Mouse (Mus musculus) ES-Bruce4 (cell line): Measurements from ENCODE around the gene Zdhhc8. TPM values are rescaled to one million over a fixed set of nuclear protein-coding genes. Genes with fewer than 3 reads are reported as not detected.
"Not testable (repeated sequence)": the region's sequence is repeated elsewhere in the genome, so short reads cannot be mapped to it uniquely, and the experiment has no call there.

Experiments used
- H3K27ac ChIP-seq: 2 replicates; pipeline ENCODE4 v1.5.1; 2012; ENCODE audit warnings: low read length, inconsistent platforms; ENCODE audit not compliant: insufficient read depth
- H3K27me3 ChIP-seq: 2 replicates; pipeline ENCODE4 v1.6.1; 2012; ENCODE audit warnings: mild to moderate bottlenecking, low read length, inconsistent platforms; ENCODE audit not compliant: control insufficient read depth, poor library complexity, insufficient read depth, severe bottlenecking
- H3K36me3 ChIP-seq: 2 replicates; pipeline ENCODE4 v1.6.1; 2012; ENCODE audit warnings: inconsistent platforms, mild to moderate bottlenecking, low read length, moderate library complexity; ENCODE audit not compliant: control insufficient read depth, poor library complexity, insufficient read depth, severe bottlenecking
- H3K4me1 ChIP-seq: one replicate; pipeline ENCODE4 v1.8.1; 2011; ENCODE audit warnings: low read length; ENCODE audit not compliant: control insufficient read depth, insufficient read depth
- H3K4me3 ChIP-seq: 2 replicates; pipeline ENCODE4 v1.5.1; 2011; ENCODE audit warnings: low read depth, mild to moderate bottlenecking, low read length
- H3K9ac ChIP-seq: 2 replicates; pipeline ENCODE4 v1.6.1; 2012; ENCODE audit warnings: low read depth, mild to moderate bottlenecking, inconsistent platforms; ENCODE audit not compliant: poor library complexity, severe bottlenecking
- H3K9me3 ChIP-seq: replicated peaks from 2 replicates; pipeline ENCODE4 v1.6.1; 2012; ENCODE audit warnings: mild to moderate bottlenecking, low read length, inconsistent platforms; ENCODE audit not compliant: control insufficient read depth, poor library complexity, insufficient read depth, severe bottlenecking
- CTCF ChIP-seq: IDR thresholded peaks from one replicate; pipeline ENCODE4 v1.8.1; 2011; ENCODE audit warnings: low read depth, low read length
- EP300 ChIP-seq: IDR thresholded peaks from 2 replicates; pipeline ENCODE4 v1.6.1; 2011; ENCODE audit warnings: low read depth, low read length; ENCODE audit not compliant: insufficient read depth
- POLR2A ChIP-seq: IDR thresholded peaks from one replicate; pipeline ENCODE4 v1.8.1; 2011; ENCODE audit warnings: low read length; ENCODE audit not compliant: insufficient read depth
- polyA plus RNA-seq: library from polyadenylated mRNA; stranded (reverse); fragments of >200 nt; gene quantifications from 2 replicates; pipeline ENCODE4 v1.2.4, GENCODE M21; 2011; ENCODE audit warnings: low read depth; ENCODE audit not compliant: missing spikeins, insufficient read depth, insufficient read length

Gene Zdhhc8
- polyA plus RNA-seq, 1 experiment, result 11.7 TPM

DNA sequence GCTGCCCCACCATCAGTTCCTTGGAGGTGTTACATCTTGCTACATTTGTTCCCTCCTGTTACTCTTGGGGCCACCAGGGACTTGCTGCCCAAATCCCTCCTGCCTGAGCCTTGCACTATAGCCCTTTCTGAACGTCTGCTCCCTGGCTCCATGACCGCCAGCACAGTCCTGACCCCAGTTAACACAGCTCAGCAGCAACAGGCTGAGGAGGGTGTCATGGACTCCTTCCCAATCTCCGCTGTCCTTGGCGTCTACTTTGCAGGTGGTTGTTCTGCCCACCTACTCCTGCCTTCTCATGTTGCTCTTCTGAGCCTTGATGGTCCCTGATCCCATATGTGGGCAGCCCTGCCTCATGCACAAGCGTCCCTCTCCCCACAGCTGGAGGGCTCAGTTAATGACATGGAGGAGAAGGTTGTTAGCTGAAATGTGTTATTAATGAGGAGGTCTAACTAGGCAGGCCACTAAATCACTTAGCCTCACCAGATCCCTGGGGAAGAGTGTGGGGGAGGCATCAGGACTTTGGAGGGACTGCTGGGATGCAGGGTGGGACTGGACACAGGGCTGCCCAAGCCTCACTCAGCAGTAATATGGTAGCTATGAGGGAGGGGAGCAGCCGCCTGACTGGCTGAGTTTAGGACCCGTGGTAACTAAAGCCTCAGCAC is 31.4 kb downstream of the Zdhhc8 start:
- no peaks in the 10 kb centered on the region for H3K36me3 ChIP-seq
- H3K27me3 ChIP-seq, result no peaks in the 10 kb centered on the region
- H3K4me3 ChIP-seq, result no peak overlapping the region
- TF ChIP-seq EP300 (no peak), CTCF (no peak), POLR2A (no peak)
- no peak overlapping the region for H3K9ac ChIP-seq
- no peak overlapping the region for H3K27ac ChIP-seq
- H3K9me3 ChIP-seq, result no peaks in the 10 kb centered on the region
- no peaks in the 10 kb centered on the region for H3K4me1 ChIP-seq

- Histone ChIP-seq H3K4me3 (no peak overlapping the region), H3K9ac (no peak overlapping the region), H3K27ac (no peak overlapping the region), H3K27me3 (no peaks in the 10 kb centered on the region), H3K36me3 (no peaks in the 10 kb centered on the region), H3K4me1 (no peaks in the 10 kb centered on the region), H3K9me3 (no peaks in the 10 kb centered on the region)
- TF ChIP-seq EP300 (no peak), POLR2A (no peak), CTCF (no peak)
Measured at GRCm38 (mm10) chr16:18202061-18202460, 32.9 kb downstream of the Zdhhc8 start.

DNA sequence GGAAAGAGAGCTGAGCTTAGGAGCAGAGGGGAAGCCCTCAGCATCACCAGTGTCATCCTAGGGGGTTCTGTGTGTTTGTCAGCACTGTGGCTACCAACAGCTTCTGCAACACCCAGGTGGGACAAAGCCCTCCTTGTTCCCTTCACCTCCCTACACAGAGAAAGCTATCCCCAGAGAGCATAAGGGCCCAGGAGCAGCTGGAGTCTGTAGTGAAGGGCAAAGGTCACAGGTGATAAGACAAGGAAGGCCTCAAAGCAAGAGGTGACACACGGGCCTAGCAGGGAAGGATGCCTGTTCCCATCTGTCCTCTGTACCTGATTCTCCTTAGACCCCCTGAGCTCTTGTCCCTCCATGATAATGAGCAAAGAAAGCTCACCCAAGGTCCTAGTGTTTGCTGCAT is 33.3 kb downstream of the Zdhhc8 start:
- Histone ChIP-seq H3K27ac (no peak overlapping the region), H3K4me3 (no peak overlapping the region), H3K27me3 (no peaks in the 10 kb centered on the region), H3K9ac (no peak overlapping the region), H3K36me3 (no peaks in the 10 kb centered on the region), H3K4me1 (no peaks in the 10 kb centered on the region), H3K9me3 (no peaks in the 10 kb centered on the region)
- TF ChIP-seq EP300 (no peak), CTCF (no peak), POLR2A (no peak)

DNA sequence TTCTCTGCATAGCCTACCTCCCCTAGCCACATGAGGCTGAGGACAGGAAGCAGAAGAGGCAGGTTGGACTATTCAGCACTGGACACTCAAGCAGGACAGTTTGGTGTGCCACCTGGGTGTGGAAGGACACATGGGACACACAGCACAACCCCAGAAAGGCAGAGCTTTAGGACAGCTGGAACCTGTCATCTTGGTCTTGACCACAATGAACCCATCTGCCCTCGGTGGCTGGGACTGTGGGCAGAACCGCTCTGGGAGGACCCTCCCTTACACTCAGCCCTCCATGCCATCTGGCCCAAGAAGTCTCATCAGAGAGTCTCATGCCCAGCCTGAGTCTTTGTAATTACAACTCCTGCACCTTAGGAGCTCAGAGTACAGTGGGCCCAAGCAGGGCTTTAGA is 34.9 kb downstream of the Zdhhc8 start:
- Histone ChIP-seq H3K27ac (no peak overlapping the region), H3K27me3 (no peaks in the 10 kb centered on the region), H3K4me1 (no peaks in the 10 kb centered on the region), H3K4me3 (no peak overlapping the region), H3K9ac (no peak overlapping the region), H3K36me3 (no peaks in the 10 kb centered on the region), H3K9me3 (no peaks in the 10 kb centered on the region)
- TF ChIP-seq CTCF (no peak), EP300 (no peak), POLR2A (no peak)

DNA sequence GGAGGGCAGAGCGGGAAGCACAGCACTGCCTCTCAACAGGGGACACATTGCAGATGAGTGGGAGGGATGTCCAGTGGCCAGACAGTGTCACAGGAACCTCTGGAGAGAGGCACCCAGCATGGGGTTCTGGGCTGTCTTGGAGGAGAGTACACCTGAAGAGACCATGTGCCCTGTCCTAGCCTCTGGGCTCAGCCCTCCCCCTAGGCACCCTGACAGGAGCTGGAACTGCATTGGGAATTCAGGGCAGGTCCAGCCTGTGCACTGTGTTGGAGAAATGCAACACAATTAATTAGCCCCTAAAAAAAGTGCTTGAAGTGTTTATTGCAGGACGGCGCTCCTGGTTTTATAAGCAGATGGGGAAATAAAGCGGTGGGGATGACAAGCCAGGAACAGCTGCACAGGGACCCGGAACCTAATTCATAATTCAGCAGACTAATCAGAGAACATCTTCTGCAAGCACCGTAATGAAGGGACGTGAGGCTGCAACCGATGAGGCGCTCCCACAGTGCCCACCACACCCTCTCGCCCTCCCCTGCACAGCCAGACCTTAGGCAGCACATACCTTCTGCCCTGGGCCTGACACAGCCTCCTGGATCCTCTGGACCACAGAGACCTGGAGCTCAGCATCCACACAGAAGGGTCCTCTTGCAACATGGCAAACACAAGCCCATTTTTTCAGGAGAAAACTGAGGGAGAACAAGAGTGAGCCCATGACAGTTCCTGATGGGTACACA is 36.4 kb downstream of the Zdhhc8 start:
- H3K9me3 ChIP-seq, result no peaks in the 10 kb centered on the region
- H3K36me3 ChIP-seq, result no peaks in the 10 kb centered on the region
- TF ChIP-seq POLR2A, result no peak
- no peak overlapping the region for H3K27ac ChIP-seq
- H3K9ac ChIP-seq, result no peak overlapping the region
- no peak overlapping the region for H3K4me3 ChIP-seq
- no peaks in the 10 kb centered on the region for H3K27me3 ChIP-seq
- H3K4me1 ChIP-seq, result no peaks in the 10 kb centered on the region

GRCm38 (mm10) chr16:18197881-18198280 is 37.1 kb downstream of the Zdhhc8 start:
- H3K4me1 ChIP-seq, result no peaks in the 10 kb centered on the region
- no peak overlapping the region for H3K4me3 ChIP-seq
- H3K9me3 ChIP-seq, result no peaks in the 10 kb centered on the region
- no peak for TF ChIP-seq POLR2A
- no peaks in the 10 kb centered on the region for H3K27me3 ChIP-seq
- H3K9ac ChIP-seq, result no peak overlapping the region
- H3K27ac ChIP-seq, result no peak overlapping the region
- no peaks in the 10 kb centered on the region for H3K36me3 ChIP-seq

GRCm38 (mm10) chr16:18195561-18195960 is 39.4 kb downstream of the Zdhhc8 start:
- not testable (repeated sequence) for H3K36me3 ChIP-seq, H3K9ac ChIP-seq, H3K27ac ChIP-seq, H3K4me1 ChIP-seq, H3K4me3 ChIP-seq, H3K9me3 ChIP-seq, H3K27me3 ChIP-seq
